Mouse (Mus musculus): ENCODE results near the gene Atg7.

The Atg7 gene

GRCm38 (mm10) chr6:114733681-114734080 lies 90.8 kb downstream of the Atg7 start:
- DNase-seq (ENCODE audit: extremely low read depth, low read depth) = no peak

DNA sequence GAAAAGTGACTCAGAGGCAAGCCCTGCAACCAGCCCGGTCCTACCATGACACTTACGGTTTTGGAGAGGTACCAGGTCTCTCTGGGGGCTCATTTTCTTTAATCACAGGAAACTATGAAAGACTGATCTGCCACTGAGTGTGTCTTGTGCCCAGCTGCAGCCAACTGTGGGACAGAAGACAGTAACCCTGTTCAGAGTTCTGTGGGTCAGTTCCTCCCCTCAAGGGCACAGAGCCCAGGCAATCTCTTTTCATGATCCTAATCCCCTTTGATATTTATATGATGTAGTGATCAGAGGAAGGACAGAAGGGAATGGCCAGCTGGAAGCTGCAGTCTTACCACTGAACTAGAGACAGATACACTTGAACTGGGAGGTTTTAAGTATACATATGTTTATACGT lies 92.2 kb downstream of the Atg7 start:
- DNase-seq (ENCODE audit: extremely low read depth, low read depth) = no peak

- DNase-seq (ENCODE audit: extremely low read depth, low read depth) = no peak
Measured at GRCm38 (mm10) chr6:114736355-114736754, 93.5 kb downstream of the Atg7 start.

DNA sequence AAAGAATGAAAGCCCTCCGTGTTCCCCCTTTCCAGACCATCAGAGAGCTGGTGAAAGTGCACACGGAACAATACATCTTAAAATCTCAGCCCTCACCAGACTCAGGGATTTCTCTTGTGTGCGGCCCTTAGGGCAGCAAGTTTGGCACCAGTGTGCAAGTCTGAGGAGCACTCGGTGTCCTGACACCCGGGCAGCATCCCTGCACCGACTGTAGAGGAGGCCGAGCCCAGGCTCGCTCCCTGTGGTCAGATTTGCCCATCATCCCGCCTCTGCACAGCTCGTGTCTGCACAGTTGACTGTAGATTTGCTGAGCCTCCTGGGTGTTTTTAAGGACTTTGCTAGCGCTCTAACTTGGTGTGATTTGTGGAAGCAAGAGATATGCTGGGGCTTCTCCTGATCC lies 94.3 kb downstream of the Atg7 start:
- no peak for DNase-seq (ENCODE audit: extremely low read depth, low read depth)

- no peak for DNase-seq (ENCODE audit: extremely low read depth, low read depth)
Measured at GRCm38 (mm10) chr6:114737931-114738759, 95.2 kb downstream of the Atg7 start.

DNA sequence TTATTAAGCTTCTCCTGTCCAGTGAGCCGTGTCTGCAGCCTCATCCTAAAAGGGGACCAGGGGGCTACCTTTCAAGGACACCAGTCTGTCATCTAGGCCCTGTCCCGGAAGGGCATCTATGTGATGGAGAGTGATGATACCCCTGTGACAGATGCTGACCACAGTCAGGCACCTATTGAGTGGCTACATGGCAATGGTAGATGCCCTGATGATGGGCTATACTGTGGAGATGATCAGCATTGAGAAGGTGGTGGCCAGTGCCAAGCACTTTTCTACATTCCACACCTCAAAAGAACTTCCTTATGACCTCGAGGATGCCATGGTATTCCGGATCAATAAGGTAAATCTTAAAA lies 95.8 kb downstream of the Atg7 start:
- DNase-seq (ENCODE audit: extremely low read depth, low read depth) = no peak

- no peak for DNase-seq (ENCODE audit: extremely low read depth, low read depth)
Measured at GRCm38 (mm10) chr6:114742209-114743003, 99.5 kb downstream of the Atg7 start.

- DNase-seq (ENCODE audit: extremely low read depth, low read depth) = no peak
Measured at GRCm38 (mm10) chr6:114743126-114743525, 100.2 kb downstream of the Atg7 start.

- DNase-seq (ENCODE audit: extremely low read depth, low read depth) = no peak
Measured at GRCm38 (mm10) chr6:114743845-114744244, 100.9 kb downstream of the Atg7 start.

DNA sequence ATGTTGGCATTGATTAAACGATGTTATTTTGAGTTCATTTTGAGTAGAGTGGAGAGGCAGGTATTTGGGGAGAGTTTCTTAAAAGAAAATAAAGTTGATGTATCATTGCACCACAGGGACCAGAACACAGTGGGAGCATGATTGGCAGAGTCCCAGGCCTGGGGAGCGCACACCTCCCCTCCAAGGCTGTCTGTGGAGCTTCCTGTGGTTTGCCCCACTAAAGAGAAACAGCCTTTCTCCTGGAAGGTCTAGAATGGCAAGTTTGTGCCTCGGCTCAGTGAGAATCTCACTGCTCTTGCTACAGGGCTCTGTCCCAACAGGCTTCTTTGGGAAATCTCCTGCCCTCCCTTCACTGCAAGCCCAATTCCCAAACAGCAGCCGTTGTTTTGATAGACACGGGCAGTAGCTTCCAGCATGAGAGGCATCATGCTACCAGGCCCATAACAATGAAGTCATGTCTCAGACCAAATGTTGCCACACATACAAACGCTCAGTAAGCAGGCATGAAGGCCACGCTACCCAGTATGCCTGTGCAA lies 103.6 kb downstream of the Atg7 start:
- no peak for DNase-seq (ENCODE audit: extremely low read depth, low read depth)

DNA sequence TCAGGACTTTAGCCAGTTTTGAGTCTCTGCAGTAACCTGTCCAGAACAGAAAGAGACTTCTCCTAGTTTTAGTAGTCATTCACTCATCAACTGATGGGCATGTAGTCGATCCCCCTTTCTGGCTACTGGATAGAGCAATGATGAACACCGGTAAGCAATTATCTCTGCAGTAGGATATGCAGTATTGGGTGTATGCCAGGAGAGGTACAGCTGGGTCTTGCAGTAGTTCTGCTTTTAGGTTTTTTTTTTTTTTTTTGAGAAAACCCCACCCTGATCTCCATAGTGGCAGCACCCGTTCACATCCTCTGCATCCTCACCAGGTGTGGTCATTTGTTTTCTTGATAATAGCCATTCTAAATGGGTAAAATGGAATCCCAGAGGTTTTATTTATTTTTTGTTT lies 105.5 kb downstream of the Atg7 start:
- DNase-seq (ENCODE audit: extremely low read depth, low read depth) = peak; percentile 50

DNA sequence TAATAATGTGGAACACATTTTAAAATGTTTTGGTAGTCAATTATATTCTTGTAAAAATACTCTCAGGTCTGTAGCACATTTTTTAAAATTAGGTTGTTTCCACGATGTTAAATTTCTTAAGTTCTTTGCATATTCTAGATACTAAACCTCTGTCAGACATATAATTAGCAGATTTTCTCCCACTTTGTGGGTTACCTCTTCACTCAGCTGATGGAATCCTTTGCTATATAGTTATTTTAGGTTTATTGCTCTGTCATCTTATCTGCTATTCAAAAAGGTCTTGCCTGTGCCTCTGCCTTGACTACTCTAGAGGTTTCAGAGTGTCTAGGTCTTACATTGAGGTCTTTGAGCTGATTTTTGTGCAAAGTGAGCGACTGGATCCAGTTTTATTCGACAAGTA lies 106.0 kb downstream of the Atg7 start:
- no peak for DNase-seq (ENCODE audit: extremely low read depth, low read depth)

DNA sequence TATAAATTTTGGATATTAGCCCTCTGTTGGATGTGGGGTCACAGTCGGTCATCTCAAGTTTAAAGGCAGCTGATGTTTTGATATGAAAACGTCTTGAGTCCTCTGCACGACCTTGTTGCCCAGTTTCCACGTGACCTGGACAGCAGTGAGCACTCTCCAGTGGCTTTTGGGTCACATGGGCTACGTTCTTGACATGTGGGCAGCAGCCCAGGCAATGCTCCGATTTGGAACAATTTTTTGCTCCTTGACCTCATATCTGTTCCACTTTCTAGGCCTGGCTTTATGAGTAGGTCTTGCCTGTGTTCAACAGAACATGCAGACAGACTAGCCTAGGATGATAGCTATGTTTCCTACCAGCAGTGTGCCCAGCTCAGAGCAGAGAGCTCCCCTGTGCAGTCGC lies 115.9 kb downstream of the Atg7 start:
- DNase-seq (ENCODE audit: extremely low read depth, low read depth) = no peak

DNA sequence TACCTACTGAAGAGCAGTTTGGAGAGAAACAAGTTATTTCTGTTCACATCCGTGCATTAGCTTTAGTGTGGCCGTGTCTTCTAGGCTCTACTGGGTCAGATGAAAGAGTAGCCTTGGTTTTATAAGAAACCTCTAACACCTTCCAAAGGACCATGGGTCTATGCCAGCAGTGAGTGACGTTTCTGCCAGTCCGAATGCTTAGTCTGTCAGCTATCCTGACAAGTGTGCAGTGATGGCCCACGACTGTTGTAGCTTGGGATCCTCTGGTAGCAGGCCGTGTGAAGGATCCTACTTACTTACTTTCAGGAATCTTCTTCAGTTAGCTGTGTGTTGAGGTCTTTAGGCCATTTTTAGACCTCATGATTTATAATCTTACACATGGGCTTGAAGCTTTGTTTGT lies 123.4 kb downstream of the Atg7 start:
- no peak for DNase-seq (ENCODE audit: extremely low read depth, low read depth)

DNA sequence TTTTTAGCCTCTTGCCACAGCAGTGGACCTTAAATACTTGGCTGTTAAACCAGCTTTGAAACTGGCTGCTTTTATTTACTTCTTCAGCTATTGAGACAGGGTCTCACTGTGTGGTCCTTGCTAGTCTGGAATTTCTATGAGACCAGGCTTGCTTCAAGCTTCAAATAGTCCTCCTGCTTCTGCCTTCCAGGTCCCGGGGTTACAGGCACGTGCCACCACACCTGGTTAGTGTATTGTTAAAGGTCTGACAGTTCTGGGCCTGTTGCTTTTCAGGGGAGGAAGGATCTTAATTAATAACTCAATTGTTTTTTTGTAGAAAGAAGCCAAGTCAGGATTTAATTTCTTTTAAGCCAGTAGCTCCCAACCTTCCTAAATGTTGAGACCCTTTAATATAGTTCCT lies 124.8 kb downstream of the Atg7 start:
- DNase-seq (ENCODE audit: extremely low read depth, low read depth) = no peak

DNA sequence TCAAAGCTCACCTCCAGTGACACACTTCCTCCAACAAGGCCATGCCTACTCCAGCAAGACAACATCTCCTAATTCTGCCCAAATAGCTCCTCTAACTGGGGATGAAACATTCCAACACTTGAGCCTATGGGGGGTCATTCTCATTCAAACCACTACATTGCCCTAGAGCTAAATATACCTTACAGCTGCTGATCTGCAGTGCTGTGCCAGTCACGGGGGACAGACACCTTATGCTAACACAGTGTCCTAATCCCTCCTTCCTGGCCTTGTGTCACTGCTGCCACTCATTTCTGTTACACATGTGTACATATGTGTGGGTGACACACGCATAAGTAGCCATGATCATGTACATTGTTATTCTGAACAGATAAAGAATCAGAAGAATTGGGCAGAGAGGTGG lies 127.4 kb downstream of the Atg7 start:
- DNase-seq (ENCODE audit: extremely low read depth, low read depth) = no peak

GRCm38 (mm10) chr6:114771502-114771901 lies 128.6 kb downstream of the Atg7 start:
- no peak for DNase-seq (ENCODE audit: extremely low read depth, low read depth)

GRCm38 (mm10) chr6:114775210-114775609 lies 132.3 kb downstream of the Atg7 start:
- no peak for DNase-seq (ENCODE audit: extremely low read depth, low read depth)

DNA sequence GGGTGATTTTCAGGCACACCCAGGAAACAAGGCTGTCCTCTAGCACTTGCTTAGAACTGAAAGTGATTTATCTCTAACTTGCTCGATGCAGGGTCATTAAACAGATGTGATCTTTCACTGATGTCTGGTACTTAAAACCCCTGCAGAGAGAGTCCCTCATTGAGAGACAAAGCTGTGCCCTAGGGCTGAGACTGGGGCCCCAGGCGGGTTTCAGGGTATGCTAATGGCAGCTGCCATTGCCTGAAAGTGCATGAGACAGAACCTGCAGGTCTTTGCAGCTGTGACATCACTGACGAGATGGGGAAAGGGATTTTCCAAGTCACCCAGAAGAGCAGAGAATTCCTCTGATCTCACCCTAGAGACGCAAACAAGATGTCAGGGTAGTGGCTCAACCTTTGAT lies 135.0 kb downstream of the Atg7 start:
- no peak for DNase-seq (ENCODE audit: extremely low read depth, low read depth)

DNA sequence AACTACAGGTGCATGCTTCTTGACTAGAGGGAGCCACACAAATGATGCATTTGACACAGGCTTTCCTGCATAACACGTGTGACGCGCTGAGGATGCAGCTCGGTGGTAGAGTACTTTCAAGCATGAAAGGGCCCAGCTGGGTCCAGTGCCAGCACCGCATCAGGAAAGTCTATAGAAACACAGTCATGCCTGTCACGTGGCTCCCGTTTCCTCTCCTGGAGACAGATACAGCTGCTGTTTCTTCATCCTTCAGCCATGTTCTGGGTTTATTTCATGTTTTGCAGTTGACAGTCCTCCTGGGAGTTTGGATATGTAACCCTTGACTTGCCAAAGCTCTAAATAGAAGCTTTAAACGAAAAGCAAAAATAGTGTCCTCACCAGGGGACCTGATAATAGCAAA lies 135.8 kb downstream of the Atg7 start:
- DNase-seq (ENCODE audit: extremely low read depth, low read depth) = no peak

DNA sequence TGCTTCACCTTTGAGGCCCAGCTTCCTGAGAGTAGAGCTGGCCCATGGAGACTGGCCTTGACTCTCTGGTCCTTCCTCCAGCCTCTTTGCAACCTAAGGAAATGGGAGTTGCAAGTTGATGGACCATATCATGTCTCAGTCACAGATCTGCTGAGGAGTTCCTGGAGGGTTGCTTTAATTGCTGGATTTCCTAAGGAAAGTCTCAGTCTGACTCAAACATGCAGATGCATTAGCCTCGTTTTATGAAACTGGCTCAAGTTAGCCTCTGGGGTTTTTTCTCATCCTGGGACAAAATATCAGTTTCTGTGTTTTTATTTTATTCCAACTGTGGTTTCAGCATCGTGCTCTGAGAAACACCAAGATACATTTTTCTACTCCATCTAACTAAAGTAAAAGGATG lies 137.7 kb downstream of the Atg7 start:
- no peak for DNase-seq (ENCODE audit: extremely low read depth, low read depth)

GRCm38 (mm10) chr6:114781415-114782240 lies 138.7 kb downstream of the Atg7 start:
- DNase-seq (ENCODE audit: extremely low read depth, low read depth) = peak; percentile 1

All from MEL-GATA-1-ER (cell line).